Mouse (Mus musculus) neural tube, embryonic 13.5 days (tissue): ENCODE data around the gene Kdm5a. TPM values are rescaled to one million over a fixed set of nuclear protein-coding genes. Genes with fewer than 3 reads are reported as not detected.

Experiments used
- ATAC-seq: fragments of 200-750 bp; cut with Nextera tagmentation; 2 replicates; pipeline ENCODE4 v1.8.0; 2017; ENCODE audit warnings: low read depth, mild to moderate bottlenecking, moderate TSS enrichment, moderate library complexity
- H3K27ac ChIP-seq: fragments of 300-500 bp; sonication (generic); replicated peaks from 2 replicates; pipeline ENCODE4 v1.5.1; 2015; ENCODE audit warnings: moderate library complexity, mild to moderate bottlenecking, inconsistent platforms
- H3K27me3 ChIP-seq: fragments of 300-500 bp; sonication (generic); 2 replicates; pipeline ENCODE4 v1.6.1; 2015; ENCODE audit warnings: mild to moderate bottlenecking, inconsistent platforms
- H3K36me3 ChIP-seq: fragments of 300-500 bp; sonication (generic); 2 replicates; pipeline ENCODE4 v1.6.1; 2015; ENCODE audit warnings: mild to moderate bottlenecking, inconsistent platforms
- H3K4me1 ChIP-seq: fragments of 300-500 bp; sonication (generic); replicated peaks from 2 replicates; pipeline ENCODE4 v1.6.1; 2015; ENCODE audit warnings: inconsistent platforms
- H3K4me2 ChIP-seq: fragments of 300-500 bp; sonication (generic); 2 replicates; pipeline ENCODE4 v1.6.1; 2015; ENCODE audit warnings: inconsistent platforms, mild to moderate bottlenecking, moderate library complexity
- H3K4me3 ChIP-seq: fragments of 300-500 bp; sonication (generic); 2 replicates; pipeline ENCODE4 v1.5.1; 2015; ENCODE audit warnings: mild to moderate bottlenecking, inconsistent platforms
- H3K9ac ChIP-seq: fragments of 300-500 bp; sonication (generic); 2 replicates; pipeline ENCODE4 v1.6.1; 2015; ENCODE audit warnings: moderate library complexity, mild to moderate bottlenecking, inconsistent platforms
- H3K9me3 ChIP-seq: fragments of 300-500 bp; sonication (generic); 2 replicates; pipeline ENCODE4 v1.6.1; 2016; ENCODE audit warnings: inconsistent platforms
- WGBS: fragments of 180-500 bp; shearing (Covaris S2); methylation state at CpG from one replicate; pipeline ENCODE4 v1.1.7; 2015; 5-methylcytosine and 5-hydroxymethylcytosine counted together
- polyA plus RNA-seq: library from polyadenylated mRNA; unstranded; fragments of >200 nt; fragmentation: Nextera tagmentation; extraction: Ambion mirVana; gene quantifications from 2 replicates; pipeline ENCODE4 v1.2.1, GENCODE M21; 2015

Gene Kdm5a
- polyA plus RNA-seq, 1 experiment from 2014 or later, result 34.7 TPM

DNA sequence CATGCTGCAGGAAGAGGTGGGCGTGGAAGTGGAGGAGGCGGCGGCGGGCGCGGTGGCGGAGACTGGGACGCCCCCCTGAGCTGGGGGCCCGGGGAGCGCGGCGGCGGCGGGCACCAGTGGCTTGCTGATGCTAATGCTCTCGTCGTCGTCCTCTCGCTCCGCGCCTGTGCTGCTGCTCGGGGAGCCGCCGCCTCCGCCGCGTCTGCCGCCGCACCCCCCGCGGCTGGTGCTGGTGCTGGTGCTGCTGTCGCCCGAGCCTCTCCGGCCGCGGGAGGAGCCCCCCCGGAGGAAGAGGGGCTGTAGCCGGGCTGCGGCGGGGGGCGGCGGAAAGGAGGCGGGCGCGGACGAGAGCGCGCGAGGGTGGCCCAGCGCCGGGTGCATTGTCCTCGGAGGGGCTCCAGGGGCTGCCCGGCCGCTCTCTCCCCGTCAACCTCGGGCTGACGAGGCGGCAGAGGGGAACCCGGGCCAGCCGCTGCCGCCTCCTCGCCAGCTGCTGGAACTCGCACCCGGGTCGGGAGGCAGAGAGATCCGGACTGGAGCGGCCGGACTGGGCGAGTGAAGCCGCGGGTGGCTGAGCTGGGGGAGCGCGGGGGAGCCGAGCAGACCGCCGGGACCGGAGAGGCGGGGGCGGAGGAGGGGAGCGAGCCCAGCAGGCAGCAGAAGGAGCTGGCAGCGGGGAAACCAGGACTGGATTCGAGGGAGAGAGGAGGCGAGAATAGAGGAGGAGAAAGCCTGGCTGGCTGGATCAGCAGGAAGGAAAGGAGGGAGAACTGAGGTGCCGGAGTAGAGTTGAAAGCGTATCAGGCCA, 129.7 kb downstream of the Kdm5a start, which contains the start of gene Tmem121b:
Gene Tmem121b, minus strand, starts transcription at position 434 of the 808 bp plus-strand sequence.
- Histone ChIP-seq H3K9me3 (no peaks in the 10 kb centered on the region), H3K4me3 (peak within 1 kb of the TSS; percentile 84), H3K27me3 (no peaks in the 10 kb centered on the region; the same call in 1 of the 2 replicates), H3K36me3 (no peaks in the 10 kb centered on the region), H3K4me2 (peak within 1 kb of the TSS; percentile 84), H3K9ac (peak within 1 kb of the TSS; percentile 96), H3K27ac (peak within 1 kb of the TSS; percentile 99), H3K4me1 (peaks cover 66% of the 10 kb centered on the region)
- under 1% methylated on average over 59 of the region's 84 CpGs for WGBS
- peak; percentile 89 for ATAC-seq

Other genes with a start within 250 kb of the Kdm5a start
- 0.29 TPM in 1 of 2 replicates, not detected in the other for gene D330020A13Rik, start 69.8 kb upstream of the Kdm5a start, polyA plus RNA-seq
- gene B4galnt3, start 69.6 kb upstream of the Kdm5a start, polyA plus RNA-seq, result 0.11 and 0.18 TPM in 2 replicates
- gene Ccdc77, start 250 bp downstream of the Kdm5a start, polyA plus RNA-seq, result 11.5 and 12.8 TPM in 2 replicates
- gene Il17ra, start 99.1 kb downstream of the Kdm5a start, polyA plus RNA-seq, result 9.5 and 10.7 TPM in 2 replicates
- 2.2 and 2.5 TPM in 2 replicates for gene Tmem121b, start 129.7 kb downstream of the Kdm5a start, polyA plus RNA-seq
- 15.1 and 15.8 TPM in 2 replicates for gene Hdhd5, start 167.2 kb downstream of the Kdm5a start, polyA plus RNA-seq